Mouse (Mus musculus) C2C12 (cell line): ENCODE measurements around the gene Dnajb6. TPM values are rescaled to one million over a fixed set of nuclear protein-coding genes. Genes with fewer than 3 reads are reported as not detected.
A peak's percentile ranks its signal among the peaks of the same experiment; 100 is the strongest.
"Not testable (repeated sequence)": the region's sequence is repeated elsewhere in the genome, so short reads cannot be mapped to it uniquely, and the experiment has no call there.

Source experiments
- H3K27me3 ChIP-seq: one replicate; pipeline ENCODE4 v1.6.1; 2011; ENCODE audit not compliant: control insufficient read depth, insufficient read depth, insufficient read length
- H3K36me3 ChIP-seq: one replicate; pipeline ENCODE4 v1.6.1; 2011; ENCODE audit not compliant: control insufficient read depth, insufficient read depth
- H3K4me3 ChIP-seq: one replicate; pipeline ENCODE4 v1.5.1; 2011; ENCODE audit warnings: mild to moderate bottlenecking, control low read depth; ENCODE audit not compliant: poor library complexity, insufficient read depth, severe bottlenecking
- H3K79me2 ChIP-seq: one replicate; pipeline ENCODE4 v1.6.1; 2011; ENCODE audit not compliant: control insufficient read depth, insufficient read depth
- H3K79me3 ChIP-seq: one replicate; pipeline ENCODE4 v1.6.1; 2011; ENCODE audit warnings: low read depth, control low read depth
- H3ac ChIP-seq: one replicate; pipeline ENCODE3; 2011; ENCODE audit warnings: low read depth; ENCODE audit not compliant: control insufficient read depth, insufficient read length
- CEBPB ChIP-seq: IDR thresholded peaks from one replicate; pipeline ENCODE4 v1.6.1; 2011; ENCODE audit warnings: low read depth, mild to moderate bottlenecking, control low read depth, moderate library complexity
- CTCF ChIP-seq: IDR thresholded peaks from one replicate; pipeline ENCODE4 v1.5.1; 2011; ENCODE audit not compliant: control insufficient read depth, insufficient read depth, insufficient read length
- FOSL1 ChIP-seq: IDR thresholded peaks from one replicate; pipeline ENCODE4 v1.8.0; 2011; ENCODE audit warnings: mild to moderate bottlenecking, low read length; ENCODE audit not compliant: poor library complexity, insufficient read depth, severe bottlenecking
- MAX ChIP-seq: IDR thresholded peaks from one replicate; pipeline ENCODE4 v1.6.1; 2011; ENCODE audit warnings: mild to moderate bottlenecking, control low read depth
- MYOD1 ChIP-seq: IDR thresholded peaks from one replicate; pipeline ENCODE4 v1.6.1; 2011; ENCODE audit warnings: low read depth; ENCODE audit not compliant: control insufficient read depth, insufficient read length
- MYOG ChIP-seq: IDR thresholded peaks from one replicate; pipeline ENCODE4 v1.6.1; 2011; ENCODE audit not compliant: control insufficient read depth, insufficient read length; ENCODE audit errors: extremely low read depth
- USF1 ChIP-seq: IDR thresholded peaks from one replicate; pipeline ENCODE4 v1.6.1; 2011; ENCODE audit warnings: low read depth, mild to moderate bottlenecking, control low read depth, moderate library complexity
- polyA plus RNA-seq: library from polyadenylated mRNA; unstranded; fragments of >200 nt; fragmentation: generic; extraction: Trizol; gene quantifications from one replicate; pipeline ENCODE4 v1.2.1, GENCODE M21; 2012; ENCODE audit warnings: missing spikeins

The Dnajb6 gene
- polyA plus RNA-seq, 1 experiment: 79.7 TPM

GRCm38 (mm10) chr5:29707241-29707640 is 28.2 kb upstream of the Dnajb6 start:
- no peaks in the 10 kb centered on the region for H3K79me2 ChIP-seq
- no peak for TF ChIP-seq USF1
- TF ChIP-seq FOSL1: no peak
- no peak for TF ChIP-seq MAX
- no peak for TF ChIP-seq MYOD1
- no peak for TF ChIP-seq CTCF
- TF ChIP-seq CEBPB: no peak
- no peak for TF ChIP-seq MYOG
- no peak overlapping the region for H3ac ChIP-seq
- H3K36me3 ChIP-seq: no peaks in the 10 kb centered on the region
- no peaks in the 10 kb centered on the region for H3K79me3 ChIP-seq
- H3K27me3 ChIP-seq: no peaks in the 10 kb centered on the region
- no peak overlapping the region for H3K4me3 ChIP-seq

DNA sequence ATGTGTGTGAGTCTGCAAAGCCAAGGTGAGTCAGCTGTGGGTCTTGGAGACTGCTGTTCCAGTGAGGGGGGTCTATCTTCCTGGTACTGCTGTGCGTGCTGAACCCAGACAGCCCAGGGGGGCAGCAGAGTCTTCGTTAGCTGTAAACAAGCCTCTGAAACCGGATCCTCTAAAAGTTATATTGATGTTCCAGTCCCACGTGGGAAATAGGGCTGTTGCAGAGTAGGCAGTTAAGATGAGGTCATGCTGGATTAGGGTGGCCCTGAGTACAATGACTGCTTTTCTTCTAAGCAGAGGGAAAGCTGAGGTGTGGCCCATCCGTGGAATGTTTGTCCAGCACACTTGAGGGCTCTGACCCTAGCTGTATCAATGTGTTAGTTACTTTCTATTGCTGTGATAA is 27.2 kb upstream of the Dnajb6 start:
- H3K36me3 ChIP-seq: no peaks in the 10 kb centered on the region
- no peaks in the 10 kb centered on the region for H3K79me3 ChIP-seq
- H3K27me3 ChIP-seq: no peaks in the 10 kb centered on the region
- H3K79me2 ChIP-seq: no peaks in the 10 kb centered on the region
- no peak overlapping the region for H3K4me3 ChIP-seq
- no peak overlapping the region for H3ac ChIP-seq
- TF ChIP-seq USF1 (peak; percentile 49), MAX (peak; percentile 75), CTCF (no peak)

DNA sequence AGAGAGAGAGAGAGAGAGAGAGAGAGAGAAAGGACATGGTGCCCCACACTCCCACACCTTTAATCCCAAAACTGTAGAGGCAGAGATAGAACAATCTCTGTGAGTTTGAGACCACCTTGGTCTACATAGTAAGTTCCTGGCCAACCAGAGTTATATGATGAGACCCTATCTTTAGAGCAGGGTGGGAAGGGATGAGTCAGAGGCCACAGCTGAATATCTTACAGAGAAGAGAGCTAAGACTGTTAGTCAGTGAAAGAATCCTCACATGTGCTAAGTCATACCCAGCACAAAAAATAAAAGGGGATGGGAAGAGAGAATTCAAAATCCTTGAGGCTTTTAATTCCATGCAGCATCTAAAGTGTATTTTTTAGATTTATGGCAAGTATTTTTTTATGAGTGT is 23.9 kb upstream of the Dnajb6 start:
- Histone ChIP-seq H3ac (no peak overlapping the region), H3K79me2 (no peaks in the 10 kb centered on the region), H3K79me3 (no peaks in the 10 kb centered on the region), H3K36me3 (no peaks in the 10 kb centered on the region), H3K27me3 (no peaks in the 10 kb centered on the region), H3K4me3 (no peak overlapping the region)
- no peak for TF ChIP-seq MAX
- TF ChIP-seq FOSL1: no peak
- TF ChIP-seq CEBPB: no peak
- TF ChIP-seq USF1: no peak

GRCm38 (mm10) chr5:29712906-29713305 is 22.6 kb upstream of the Dnajb6 start:
- Histone ChIP-seq H3K36me3 (no peaks in the 10 kb centered on the region), H3K4me3 (no peak overlapping the region), H3K27me3 (no peaks in the 10 kb centered on the region), H3K79me2 (no peaks in the 10 kb centered on the region), H3K79me3 (no peaks in the 10 kb centered on the region), H3ac (no peak overlapping the region)
- no peak for TF ChIP-seq USF1
- TF ChIP-seq MYOG: no peak
- no peak for TF ChIP-seq CTCF
- no peak for TF ChIP-seq CEBPB
- no peak for TF ChIP-seq MAX
- no peak for TF ChIP-seq FOSL1
- TF ChIP-seq MYOD1: no peak

GRCm38 (mm10) chr5:29721159-29721558 is 14.3 kb upstream of the Dnajb6 start:
- no peaks in the 10 kb centered on the region for H3K79me2 ChIP-seq
- H3K4me3 ChIP-seq: no peak overlapping the region
- H3K36me3 ChIP-seq: no peaks in the 10 kb centered on the region
- H3K79me3 ChIP-seq: no peaks in the 10 kb centered on the region
- no peaks in the 10 kb centered on the region for H3K27me3 ChIP-seq
- H3ac ChIP-seq: no peak overlapping the region
- no peak for TF ChIP-seq CTCF
- no peak for TF ChIP-seq MAX
- TF ChIP-seq USF1: no peak
- TF ChIP-seq FOSL1: no peak
- no peak for TF ChIP-seq MYOD1
- TF ChIP-seq MYOG: no peak
- no peak for TF ChIP-seq CEBPB

GRCm38 (mm10) chr5:29725369-29725768 is 10.1 kb upstream of the Dnajb6 start:
- Histone ChIP-seq H3K79me3 (no peaks in the 10 kb centered on the region), H3K36me3 (no peaks in the 10 kb centered on the region), H3ac (no peak overlapping the region), H3K79me2 (no peaks in the 10 kb centered on the region), H3K27me3 (no peaks in the 10 kb centered on the region), H3K4me3 (no peak overlapping the region)
- TF ChIP-seq MYOD1: no peak
- TF ChIP-seq USF1: no peak
- no peak for TF ChIP-seq MYOG
- no peak for TF ChIP-seq CEBPB
- TF ChIP-seq CTCF: no peak

GRCm38 (mm10) chr5:29726070-29726469 is 9.4 kb upstream of the Dnajb6 start:
- H3K79me3 ChIP-seq, H3K79me2 ChIP-seq, H3K27me3 ChIP-seq, H3K36me3 ChIP-seq, H3K4me3 ChIP-seq, H3ac ChIP-seq: not testable (repeated sequence)
- peak; percentile 16 for TF ChIP-seq USF1
